Mouse (Mus musculus) left cerebral cortex, adult 2 months (tissue): ENCODE results near the gene Epop. TPM values are rescaled to one million over a fixed set of nuclear protein-coding genes. Genes with fewer than 3 reads are reported as not detected.

Experiments
- DNase-seq, 2 experiments: peaks; one replicate each; pipeline ENCODE4 v3.0.0; 2021 to 2022; ENCODE audit warnings: low spot score in 2 of 2, mixed read lengths in 1 of 2; ENCODE audit errors: extremely low spot score in 1 of 2
- H3K27ac ChIP-seq: fragments of 200-600 bp; 2 replicates; pipeline ENCODE4 v1.8.1; 2022
- H3K4me3 ChIP-seq: fragments of 200-600 bp; 2 replicates; pipeline ENCODE4 v1.8.1; 2022
- CTCF ChIP-seq: fragments of 200-600 bp; IDR thresholded peaks from 2 replicates; pipeline ENCODE4 v1.8.1; 2022; ENCODE audit warnings: antibody characterized with exemption, mild to moderate bottlenecking, moderate library complexity
- intact Hi-C: fragments of 180-260 bp; cut with DNase I; formaldehyde crosslinking; loops from one replicate; pipeline ENCODE4 v1.15.1; 2025
- total RNA-seq, 2 experiments: library from RNA; stranded (reverse); gene quantifications; 2 replicates each; pipeline ENCODE4 v1.2.3; 2021

Epop gene
- total RNA-seq, 2 experiments from 2014 or later = 99.9 to 107 TPM

DNA sequence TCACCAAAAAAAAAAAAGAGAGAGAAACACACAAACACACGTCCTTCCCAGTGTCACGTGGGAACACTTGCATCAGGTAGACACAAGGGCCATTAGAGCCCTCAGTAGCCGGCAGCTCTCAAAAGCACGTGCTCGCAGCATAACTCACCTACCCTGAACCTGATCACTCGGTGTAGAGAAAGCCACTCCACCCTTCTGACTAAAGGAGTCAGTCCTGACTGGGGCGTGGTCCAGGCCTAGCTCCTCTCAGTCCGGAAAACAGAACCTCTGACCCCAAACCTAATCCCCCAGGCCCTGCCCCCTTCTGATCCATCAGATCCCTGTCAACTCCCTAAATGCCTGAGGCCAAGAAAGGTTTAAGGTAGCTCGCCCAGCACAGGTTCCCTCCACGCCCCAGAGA lies 2.7 kb downstream of the Epop start:
- no peak for DNase-seq
- H3K4me3 ChIP-seq = peak overlapping the region; percentile 77
- no peak overlapping the region for H3K27ac ChIP-seq
- no peak for TF ChIP-seq CTCF
- intact Hi-C loops = loop anchor here (10.0 kb wide), 1 partner anchor 262 kb away; the partner anchor contains the start of gene Socs7

- Histone ChIP-seq H3K4me3 (no peak overlapping the region), H3K27ac (no peak overlapping the region)
- intact Hi-C loops = loop anchor here (10.0 kb wide), 1 partner anchor 262 kb away; the partner anchor contains the start of gene Socs7
- no peak for TF ChIP-seq CTCF
- DNase-seq = no peak
Measured at GRCm38 (mm10) chr11:97626431-97626830, 3.1 kb downstream of the Epop start.

GRCm38 (mm10) chr11:97625551-97625950 lies 4.0 kb downstream of the Epop start:
- no peak for TF ChIP-seq CTCF
- H3K4me3 ChIP-seq = no peak overlapping the region
- DNase-seq = no peak
- no peak overlapping the region for H3K27ac ChIP-seq
- intact Hi-C loops = loop anchor here (10.0 kb wide), 1 partner anchor 261 kb away; the partner anchor contains the start of gene Socs7

DNA sequence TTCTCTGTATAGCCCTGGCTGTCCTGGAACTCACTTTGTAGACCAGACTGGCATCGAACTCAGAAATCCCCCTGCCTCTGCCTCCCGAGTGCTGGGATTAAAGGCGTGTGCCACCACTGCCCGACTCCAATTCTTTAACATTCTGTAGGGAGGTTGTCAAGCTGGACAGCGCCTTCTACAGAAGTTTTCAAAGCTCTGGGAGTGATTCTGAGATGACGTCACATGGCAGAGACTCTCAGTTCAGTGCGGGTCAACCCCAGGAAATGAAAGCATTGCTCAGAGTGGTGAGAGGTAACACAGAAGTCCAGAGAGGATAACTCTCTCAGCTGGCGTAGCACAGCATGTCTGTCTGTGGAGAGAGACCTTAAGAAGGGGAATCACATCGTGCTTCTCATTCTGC lies 6.3 kb downstream of the Epop start:
- H3K4me3 ChIP-seq = no peak overlapping the region
- no peak for TF ChIP-seq CTCF
- H3K27ac ChIP-seq = no peak overlapping the region
- no peak for DNase-seq
- intact Hi-C loops = loop anchor here (10.0 kb wide), 1 partner anchor 258 kb away; the partner anchor contains the start of gene Socs7

DNA sequence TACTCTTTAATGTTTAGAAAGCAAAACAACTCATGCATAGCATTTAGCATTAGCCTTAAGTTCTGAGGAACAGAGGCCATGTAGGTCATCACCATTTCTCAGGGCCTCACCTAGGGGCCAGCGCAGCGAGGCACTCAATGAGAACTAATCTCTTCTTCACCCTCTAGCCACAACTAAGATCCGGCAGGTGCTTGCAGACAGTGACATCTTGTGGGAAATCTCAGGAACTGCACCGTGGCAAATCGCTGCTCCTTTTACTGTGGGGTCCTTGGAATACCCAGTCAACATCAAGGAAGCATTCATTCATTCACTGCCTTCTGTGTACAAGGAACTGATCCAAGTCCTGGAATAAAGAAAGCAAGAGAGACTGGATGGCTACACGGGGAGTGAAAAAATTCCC lies 7.1 kb downstream of the Epop start:
- TF ChIP-seq CTCF = peak; percentile 99
- H3K4me3 ChIP-seq = no peak overlapping the region
- peak; percentile 65 to 73 for DNase-seq
- H3K27ac ChIP-seq = no peak overlapping the region
- intact Hi-C loops = loop anchor here (1.0 to 10.0 kb wide), 4 partner anchors 91 to 258 kb away; partner anchors contain the start of gene Socs7

DNA sequence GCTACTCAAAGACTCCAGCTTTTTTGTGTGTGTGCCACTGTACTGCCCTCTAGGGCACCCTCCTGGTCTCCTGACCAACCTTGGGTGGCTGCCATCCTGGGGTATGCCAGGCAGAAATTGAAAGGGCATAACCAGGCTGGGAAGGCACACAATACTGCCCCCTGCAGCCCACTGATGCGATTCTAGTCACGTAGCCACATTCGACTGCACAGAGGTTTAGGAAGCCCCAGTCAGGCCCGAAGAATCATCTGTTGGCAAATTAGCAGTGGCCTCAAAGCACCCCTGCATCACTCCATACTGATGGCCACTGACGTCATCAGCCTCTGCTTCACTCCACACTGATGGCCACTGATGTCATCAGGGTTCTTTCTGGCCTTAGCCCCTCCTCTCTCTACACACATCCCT lies 10.1 kb downstream of the Epop start:
- intact Hi-C loops = no loop called here
- peak; percentile 69 for TF ChIP-seq CTCF
- H3K4me3 ChIP-seq = no peak overlapping the region
- no peak overlapping the region; the same call in 1 of the 2 replicates for H3K27ac ChIP-seq
- DNase-seq = peak; percentile 67 to 76

DNA sequence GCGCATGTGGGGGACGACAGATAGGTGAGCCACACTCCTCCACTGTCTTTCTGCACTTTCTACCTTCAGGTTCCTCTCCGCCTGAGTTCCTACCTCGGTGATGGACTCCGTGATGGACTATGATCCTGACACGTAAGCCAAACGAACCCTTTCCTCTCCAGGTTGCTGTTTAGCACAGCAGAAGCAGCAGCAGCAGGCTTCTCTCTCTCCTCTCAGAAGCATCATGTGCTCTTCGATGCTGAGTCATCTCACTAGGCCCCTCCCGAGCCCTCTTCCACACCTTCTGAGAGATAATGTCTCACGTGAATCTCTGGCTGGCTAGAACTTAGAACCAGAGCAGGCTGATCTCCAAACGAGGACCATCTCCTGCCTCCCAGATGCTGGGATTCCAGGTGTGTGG lies 11.1 kb downstream of the Epop start:
- Histone ChIP-seq H3K27ac (peak overlapping the region; percentile 36; the same call in 1 of the 2 replicates), H3K4me3 (no peak overlapping the region)
- no peak for TF ChIP-seq CTCF
- no peak for DNase-seq
- intact Hi-C loops = no loop called here

GRCm38 (mm10) chr11:97615276-97615675 lies 14.2 kb downstream of the Epop start:
- intact Hi-C loops = no loop called here
- no peak for DNase-seq
- TF ChIP-seq CTCF = no peak
- Histone ChIP-seq H3K4me3 (no peak overlapping the region), H3K27ac (no peak overlapping the region)

DNA sequence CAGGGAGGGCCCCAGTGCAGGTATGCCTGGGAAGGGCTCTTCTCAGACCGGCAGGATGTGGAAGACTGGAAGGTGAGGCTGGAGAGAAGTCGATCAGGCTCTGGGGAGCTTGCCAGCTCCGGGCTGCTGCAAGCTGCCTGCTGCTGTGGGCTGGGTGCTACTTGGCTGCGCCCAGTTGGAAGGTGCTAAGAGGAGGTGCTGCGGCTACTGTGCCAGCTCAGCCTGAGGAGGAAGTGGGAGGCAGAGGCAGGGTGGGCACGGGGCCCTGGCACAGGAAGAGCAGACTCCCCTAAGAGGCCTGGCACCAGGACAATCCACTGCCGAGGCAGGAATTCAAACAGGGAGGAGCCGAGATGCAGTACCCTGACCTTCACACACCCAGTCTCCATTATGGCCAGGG lies 18.4 kb downstream of the Epop start:
- Histone ChIP-seq H3K4me3 (no peak overlapping the region), H3K27ac (peak overlapping the region; percentile 90)
- TF ChIP-seq CTCF = no peak
- DNase-seq = peak; percentile 67 to 83
- intact Hi-C loops = loop anchor here (1.0 kb wide), 1 partner anchor 37 kb away; no protein-coding TSS in a partner anchor

DNA sequence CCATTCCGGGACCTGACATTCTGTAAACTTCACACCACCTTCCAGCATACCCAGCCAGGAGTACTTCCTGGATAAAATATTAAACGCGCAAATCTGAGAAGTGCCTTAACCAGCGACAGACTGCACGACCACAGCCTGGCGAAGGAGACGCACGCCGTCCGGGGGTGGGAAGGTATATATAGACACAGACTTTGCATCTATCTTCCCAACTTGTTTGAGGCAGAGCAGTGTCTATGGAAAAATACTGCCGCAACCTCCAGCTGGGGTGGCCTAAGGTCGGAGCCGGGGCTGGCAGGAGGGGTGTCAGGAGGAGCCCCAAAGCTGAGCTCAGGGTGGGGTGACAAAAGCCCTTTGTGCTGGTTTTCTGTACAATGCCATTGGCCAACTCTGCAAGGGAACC lies 19.8 kb downstream of the Epop start:
- peak overlapping the region; percentile 90 for H3K27ac ChIP-seq
- intact Hi-C loops = loop anchor here (1.0 kb wide), 1 partner anchor 19 kb away; no protein-coding TSS in a partner anchor
- TF ChIP-seq CTCF = no peak
- H3K4me3 ChIP-seq = no peak overlapping the region
- DNase-seq = peak; percentile 63 to 73

- H3K27ac ChIP-seq = peak overlapping the region; percentile 90
- TF ChIP-seq CTCF = no peak
- no peak overlapping the region for H3K4me3 ChIP-seq
- DNase-seq = no peak
- intact Hi-C loops = loop anchor here (1.0 kb wide), 1 partner anchor 19 kb away; no protein-coding TSS in a partner anchor
Measured at GRCm38 (mm10) chr11:97608933-97609332, 20.6 kb downstream of the Epop start.

- Histone ChIP-seq H3K27ac (peak overlapping the region; percentile 29; the same call in 1 of the 2 replicates), H3K4me3 (no peak overlapping the region)
- intact Hi-C loops = no loop called here
- no peak for DNase-seq
- TF ChIP-seq CTCF = no peak
Measured at GRCm38 (mm10) chr11:97607056-97607725, 22.3 kb downstream of the Epop start.

GRCm38 (mm10) chr11:97603891-97604290 lies 25.6 kb downstream of the Epop start:
- Histone ChIP-seq H3K4me3 (no peak overlapping the region), H3K27ac (no peak overlapping the region)
- no peak for TF ChIP-seq CTCF
- intact Hi-C loops = no loop called here
- no peak for DNase-seq
